Mouse (Mus musculus) heart, adult 2 months (tissue): ENCODE results near the gene Adgrl1. TPM values are rescaled to one million over a fixed set of nuclear protein-coding genes. Genes with fewer than 3 reads are reported as not detected.
"Not testable (repeated sequence)": the region's sequence is repeated elsewhere in the genome, so short reads cannot be mapped to it uniquely, and the experiment has no call there.

ENCODE experiments used
- DNase-seq, 2 experiments: peaks; one replicate each; pipeline ENCODE4 v3.0.0; 2021
- H3K27ac ChIP-seq: fragments of 200-600 bp; 2 replicates; pipeline ENCODE4 v1.8.1; 2022
- H3K27me3 ChIP-seq: fragments of 200-500 bp; 2 replicates; pipeline ENCODE4 v1.6.1; 2012; ENCODE audit warnings: mild to moderate bottlenecking, low read length, inconsistent platforms, mixed read lengths; ENCODE audit not compliant: control insufficient read depth, insufficient read depth
- H3K36me3 ChIP-seq: fragments of 200-500 bp; 2 replicates; pipeline ENCODE4 v1.6.1; 2012; ENCODE audit warnings: low read length, inconsistent platforms; ENCODE audit not compliant: control insufficient read depth, insufficient read depth
- H3K4me1 ChIP-seq: fragments of 200-500 bp; 2 replicates; pipeline ENCODE4 v1.6.1; 2011; ENCODE audit warnings: low read length; ENCODE audit not compliant: control insufficient read depth, insufficient read depth
- H3K4me3 ChIP-seq: fragments of 200-600 bp; 2 replicates; pipeline ENCODE4 v1.8.1; 2022
- H3K79me2 ChIP-seq: fragments of 200-500 bp; replicated peaks from 2 replicates; pipeline ENCODE4 v1.6.1; 2012; ENCODE audit warnings: mild to moderate bottlenecking, inconsistent platforms, low read length, moderate library complexity, mixed read lengths; ENCODE audit not compliant: control insufficient read depth, insufficient read depth
- H3K9ac ChIP-seq: fragments of 200-500 bp; 2 replicates; pipeline ENCODE4 v1.6.1; 2012; ENCODE audit warnings: low read depth, mild to moderate bottlenecking, control low read depth, inconsistent platforms, low read length, mixed read lengths
- CTCF ChIP-seq: fragments of 200-600 bp; IDR thresholded peaks from 2 replicates; pipeline ENCODE4 v1.8.1; 2022; ENCODE audit warnings: antibody characterized with exemption, mild to moderate bottlenecking, moderate library complexity
- EP300 ChIP-seq: fragments of 200-500 bp; IDR thresholded peaks from 2 replicates; pipeline ENCODE4 v1.6.1; 2011; ENCODE audit warnings: low read depth, low read length, control low read depth; ENCODE audit not compliant: insufficient read depth
- POLR2A ChIP-seq: fragments of 200-500 bp; IDR thresholded peaks from 2 replicates; pipeline ENCODE4 v1.6.1; 2011; ENCODE audit warnings: mild to moderate bottlenecking, low read depth, low read length, control low read depth; ENCODE audit not compliant: insufficient read depth
- WGBS: fragments of 180-500 bp; shearing (Covaris S2); methylation state at CpG from one replicate; pipeline ENCODE4 v1.1.7; 2018; 5-methylcytosine and 5-hydroxymethylcytosine counted together
- intact Hi-C: fragments of 180-260 bp; cut with DNase I; formaldehyde crosslinking; loops from one replicate; pipeline ENCODE4 v1.15.1; 2025
- microRNA-seq, 2 experiments: library from miRNA; unstranded; fragments of <30 nt; microRNA quantifications; one replicate each; pipeline ENCODE4 v1.2.0; 2021
- polyA plus RNA-seq: library from polyadenylated mRNA; depleted of rRNA; stranded (reverse); fragments of >200 nt; gene quantifications from 2 replicates; pipeline ENCODE4 v1.2.3, GENCODE M21; 2012; rRNA removed
- total RNA-seq, 2 experiments: library from RNA; stranded (reverse); gene quantifications; 2 replicates each; pipeline ENCODE4 v1.2.3; 2021

Gene Adgrl1
- total and polyA plus RNA-seq, 3 experiments = 11.3 to 33.8 (median 12.9) TPM

DNA sequence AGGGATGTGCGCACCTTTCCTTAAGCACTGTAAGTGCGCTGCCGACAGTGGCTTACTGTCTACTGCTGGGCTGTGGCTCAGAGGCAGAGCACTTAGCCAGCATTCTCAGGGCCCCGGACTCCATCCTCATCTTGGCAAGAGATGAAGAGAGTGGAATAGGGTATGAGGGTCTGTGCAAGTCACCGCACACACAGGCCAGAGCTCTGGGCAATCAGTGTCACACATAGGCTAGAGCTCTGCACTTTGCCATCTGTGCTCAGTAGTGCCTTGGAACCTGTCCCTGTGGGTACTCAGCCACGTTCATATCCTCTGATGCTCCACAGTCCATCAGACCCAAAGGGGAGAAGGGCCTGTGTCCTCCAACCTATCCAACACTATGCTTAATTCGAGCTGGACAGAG is 81.6 kb downstream of the Adgrl1 start:
- Histone ChIP-seq H3K4me1 (peaks cover 16% of the 10 kb centered on the region), H3K27ac (peak overlapping the region; percentile 82), H3K9ac (no peak overlapping the region), H3K27me3 (no peaks in the 10 kb centered on the region), H3K36me3 (no peaks in the 10 kb centered on the region), H3K79me2 (no peaks in the 10 kb centered on the region; the same call in 1 of the 2 replicates), H3K4me3 (no peak overlapping the region)
- intact Hi-C loops = no loop called here
- TF ChIP-seq POLR2A = no peak
- TF ChIP-seq EP300 = no peak
- TF ChIP-seq CTCF = no peak
- DNase-seq = no peak
- 81% methylated on average over 7 of the region's 7 CpGs for WGBS

DNA sequence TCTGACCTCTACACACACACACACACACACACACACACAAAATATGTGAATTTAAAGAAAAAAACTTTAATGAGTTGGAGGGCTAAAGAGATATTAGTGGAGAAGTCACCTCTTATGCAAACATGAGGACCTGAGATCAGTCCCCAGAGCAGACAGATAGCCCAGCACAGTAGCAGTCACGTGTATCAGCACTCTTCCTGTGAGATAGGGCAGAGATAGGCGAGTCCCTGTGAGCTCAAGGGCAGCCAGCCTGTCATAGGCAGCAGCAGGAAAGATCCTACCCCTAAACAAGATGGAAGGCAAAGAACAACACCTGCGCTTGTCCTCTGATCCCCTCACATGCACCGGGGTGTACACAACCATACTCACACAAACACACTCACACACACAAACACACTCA is 82.5 kb downstream of the Adgrl1 start:
- Histone ChIP-seq H3K27ac (no peak overlapping the region), H3K79me2 (no peaks in the 10 kb centered on the region; the same call in 1 of the 2 replicates), H3K4me3 (no peak overlapping the region), H3K4me1 (peaks cover 10% of the 10 kb centered on the region), H3K36me3 (no peaks in the 10 kb centered on the region), H3K27me3 (no peaks in the 10 kb centered on the region), H3K9ac (no peak overlapping the region)
- intact Hi-C loops = no loop called here
- TF ChIP-seq CTCF (no peak), POLR2A (no peak), EP300 (no peak)
- WGBS = 59% methylated on average over 4 of the region's 4 CpGs
- DNase-seq = no peak

DNA sequence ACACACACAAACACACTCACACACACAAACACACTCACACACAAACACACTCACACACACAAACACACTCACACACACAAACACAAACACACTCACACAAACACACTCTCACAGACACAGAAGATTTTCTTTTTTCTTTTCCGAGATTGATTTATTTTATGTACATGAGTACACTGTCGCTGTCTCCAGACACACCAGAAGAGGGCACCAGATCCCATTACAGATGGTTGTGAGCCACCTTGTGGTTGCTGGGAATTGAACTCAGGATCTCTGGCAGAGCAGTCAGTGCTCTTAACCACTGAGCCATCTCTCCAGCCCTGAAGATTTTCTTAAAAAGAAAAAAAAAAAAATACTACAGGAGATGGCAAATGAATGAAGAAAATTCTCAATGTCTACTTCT is 83.3 kb downstream of the Adgrl1 start:
- TF ChIP-seq CTCF = peak; percentile 40
- intact Hi-C loops, H3K27me3 ChIP-seq, H3K9ac ChIP-seq, H3K27ac ChIP-seq, H3K36me3 ChIP-seq, H3K79me2 ChIP-seq, H3K4me3 ChIP-seq, DNase-seq, H3K4me1 ChIP-seq: not testable (repeated sequence)
- WGBS = 97% methylated on average over 2 of the region's 2 CpGs

DNA sequence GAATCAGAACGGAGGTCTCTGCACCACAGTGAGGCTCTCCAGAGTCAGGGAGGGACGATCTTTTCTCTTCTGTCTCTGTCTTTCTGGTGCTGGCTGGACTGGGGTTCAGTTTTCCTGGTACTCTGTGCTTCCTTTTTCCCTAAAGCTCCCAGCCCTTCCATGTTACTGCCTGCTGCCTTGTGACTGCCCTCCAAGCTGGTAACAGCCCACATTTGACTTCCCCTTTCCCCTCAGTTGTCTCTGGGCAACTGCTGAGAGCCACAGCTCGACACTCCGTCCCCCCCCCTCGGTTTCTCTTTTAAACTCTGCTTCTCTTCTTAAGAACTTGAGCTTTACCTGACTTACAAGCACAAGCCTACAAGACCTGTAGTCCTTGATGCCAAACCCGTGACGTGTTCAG is 89.3 kb downstream of the Adgrl1 start:
- H3K4me3 ChIP-seq = no peak overlapping the region
- WGBS = 85% methylated on average over 7 of the region's 7 CpGs
- intact Hi-C loops = no loop called here
- no peak overlapping the region for H3K9ac ChIP-seq
- H3K27ac ChIP-seq = no peak overlapping the region
- no peaks in the 10 kb centered on the region for H3K4me1 ChIP-seq
- no peaks in the 10 kb centered on the region for H3K79me2 ChIP-seq
- TF ChIP-seq EP300 = no peak
- no peak for TF ChIP-seq CTCF
- no peak for TF ChIP-seq POLR2A
- DNase-seq = peak in 1 of 2 experiments; percentile 22
- H3K36me3 ChIP-seq = no peaks in the 10 kb centered on the region
- H3K27me3 ChIP-seq = no peaks in the 10 kb centered on the region

DNA sequence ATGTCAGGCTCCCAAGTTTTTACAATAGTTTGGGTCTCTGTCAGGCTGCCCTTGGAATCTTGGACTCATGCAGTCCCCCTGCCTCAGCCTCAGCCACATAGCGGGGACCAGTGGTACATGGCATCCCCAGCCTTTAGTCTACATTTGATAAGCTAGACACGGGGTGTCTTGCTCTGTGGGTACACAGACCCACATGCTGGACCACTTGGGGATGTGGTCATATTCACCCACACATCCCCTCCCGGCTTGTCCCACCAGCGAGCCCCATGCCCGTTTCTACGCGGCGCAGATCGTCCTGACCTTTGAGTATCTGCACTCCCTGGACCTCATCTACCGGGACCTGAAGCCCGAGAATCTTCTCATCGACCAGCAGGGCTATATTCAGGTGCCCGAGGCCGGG is 90.3 kb downstream of the Adgrl1 start:
- Histone ChIP-seq H3K36me3 (no peaks in the 10 kb centered on the region), H3K9ac (no peak overlapping the region), H3K27ac (no peak overlapping the region), H3K27me3 (no peaks in the 10 kb centered on the region), H3K4me1 (no peaks in the 10 kb centered on the region), H3K4me3 (no peak overlapping the region), H3K79me2 (no peaks in the 10 kb centered on the region)
- DNase-seq = no peak
- intact Hi-C loops = no loop called here
- no peak for TF ChIP-seq POLR2A
- no peak for TF ChIP-seq EP300
- TF ChIP-seq CTCF = no peak
- WGBS = 92% methylated on average over 14 of the region's 14 CpGs

Small RNA genes lying within 50 kb of the gene (microRNA-seq; reads per million reads assigned to microRNA genes)
- 0 reads per million in 2 experiments for gene Gm44330
- 0 reads per million in 2 experiments for gene Gm44450

Other genes with a start within 250 kb of the Adgrl1 start
- gene Gipc1, start 247.4 kb upstream of the Adgrl1 start, total RNA-seq = 10 to 100 TPM; 23.8 to 25.6 TPM
- 22.3 and 27.7 TPM in 2 replicates for gene Gipc1, start 247.4 kb upstream of the Adgrl1 start, polyA plus RNA-seq
- gene Ptger1, start 233.4 kb upstream of the Adgrl1 start, total RNA-seq = under 1 TPM; 0.37 to 0.39 TPM
- 0.41 and 0.79 TPM in 2 replicates for gene Ptger1, start 233.4 kb upstream of the Adgrl1 start, polyA plus RNA-seq
- gene Pkn1, start 200.9 kb upstream of the Adgrl1 start, total RNA-seq = 10 to 100 TPM; 51.1 to 55.6 TPM
- gene Pkn1, start 200.9 kb upstream of the Adgrl1 start, polyA plus RNA-seq = 53.7 and 59.5 TPM in 2 replicates
- gene Ddx39, start 184.9 kb upstream of the Adgrl1 start, total RNA-seq = 10 to 100 TPM; 15.7 to 17.7 TPM
- 18.0 and 27.3 TPM in 2 replicates for gene Ddx39, start 184.9 kb upstream of the Adgrl1 start, polyA plus RNA-seq
- 10 to 100 TPM; 44.6 to 46.4 TPM for gene Adgre5, start 158.8 kb upstream of the Adgrl1 start, total RNA-seq
- 73.1 and 73.9 TPM in 2 replicates for gene Adgre5, start 158.8 kb upstream of the Adgrl1 start, polyA plus RNA-seq
- 1 to 10 TPM; 1.3 to 1.7 TPM for gene Gm10644, start 55.1 kb downstream of the Adgrl1 start, total RNA-seq
- gene Gm10644, start 55.1 kb downstream of the Adgrl1 start, polyA plus RNA-seq = 1.9 and 2.8 TPM in 2 replicates
- gene Asf1b, start 55.4 kb downstream of the Adgrl1 start, total RNA-seq = 1 to 10 TPM; 1.7 to 1.8 TPM
- gene Asf1b, start 55.4 kb downstream of the Adgrl1 start, polyA plus RNA-seq = 2.2 and 3.7 TPM in 2 replicates
- gene Prkaca, start 72.9 kb downstream of the Adgrl1 start, total RNA-seq = 100 to 1,000 TPM; 306 to 331 TPM
- 239 and 333 TPM in 2 replicates for gene Prkaca, start 72.9 kb downstream of the Adgrl1 start, polyA plus RNA-seq
- gene Samd1, start 97.6 kb downstream of the Adgrl1 start, total RNA-seq = 10 to 100 TPM; 21.6 to 29.9 TPM
- gene Samd1, start 97.6 kb downstream of the Adgrl1 start, polyA plus RNA-seq = 29.7 and 32.1 TPM in 2 replicates
- under 1 TPM in 1 of 2 experiments, not detected in 1; 0.26 TPM for gene 1700067K01Rik, start 101.4 kb downstream of the Adgrl1 start, total RNA-seq
- 0.16 and 0.50 TPM in 2 replicates for gene 1700067K01Rik, start 101.4 kb downstream of the Adgrl1 start, polyA plus RNA-seq
- gene 2210011C24Rik, start 112.1 kb downstream of the Adgrl1 start, total RNA-seq = 1 to 10 TPM; 2.2 to 3.7 TPM
- 0.64 and 1.2 TPM in 2 replicates for gene 2210011C24Rik, start 112.1 kb downstream of the Adgrl1 start, polyA plus RNA-seq
- under 1 TPM; 0.20 to 0.26 TPM for gene Palm3, start 121.4 kb downstream of the Adgrl1 start, total RNA-seq
- gene Palm3, start 121.4 kb downstream of the Adgrl1 start, polyA plus RNA-seq = 0.21 TPM in 1 of 2 replicates, not detected in the other
- gene Il27ra, start 142.5 kb downstream of the Adgrl1 start, total RNA-seq = 1 to 10 TPM; 3.2 to 3.7 TPM
- gene Il27ra, start 142.5 kb downstream of the Adgrl1 start, polyA plus RNA-seq = 4.1 and 4.6 TPM in 2 replicates
- gene Rln3, start 144.9 kb downstream of the Adgrl1 start, total RNA-seq = not detected
- not detected in 2 replicates for gene Rln3, start 144.9 kb downstream of the Adgrl1 start, polyA plus RNA-seq
- gene Gm10643, start 165.0 kb downstream of the Adgrl1 start, total RNA-seq = 1 to 10 TPM; 3.6 to 4.8 TPM
- gene Gm10643, start 165.0 kb downstream of the Adgrl1 start, polyA plus RNA-seq = 1.7 and 2.1 TPM in 2 replicates
- gene Rfx1, start 166.7 kb downstream of the Adgrl1 start, total RNA-seq = 1 to 10 TPM; 8.8 to 9.5 TPM
- gene Rfx1, start 166.7 kb downstream of the Adgrl1 start, polyA plus RNA-seq = 9.5 and 11.0 TPM in 2 replicates
- gene Dcaf15, start 204.7 kb downstream of the Adgrl1 start, total RNA-seq = 1 to 10 TPM; 5.9 to 7.6 TPM
- gene Dcaf15, start 204.7 kb downstream of the Adgrl1 start, polyA plus RNA-seq = 17.0 and 18.4 TPM in 2 replicates
- not detected for gene Podnl1, start 225.9 kb downstream of the Adgrl1 start, total RNA-seq
- 0.20 and 0.23 TPM in 2 replicates for gene Podnl1, start 225.9 kb downstream of the Adgrl1 start, polyA plus RNA-seq
- gene Cc2d1a, start 247.8 kb downstream of the Adgrl1 start, total RNA-seq = 10 to 100 TPM; 10.6 to 11.9 TPM
- 10.2 and 11.2 TPM in 2 replicates for gene Cc2d1a, start 247.8 kb downstream of the Adgrl1 start, polyA plus RNA-seq
- under 1 TPM; 0.26 to 0.30 TPM for gene 4930432K21Rik, start 247.9 kb downstream of the Adgrl1 start, total RNA-seq
- gene 4930432K21Rik, start 247.9 kb downstream of the Adgrl1 start, polyA plus RNA-seq = 0.29 and 0.55 TPM in 2 replicates